Mouse (Mus musculus): ENCODE data around the gene Ank3.

GRCm38 (mm10) chr10:69832241-69832640 is 433.7 kb downstream of the Ank3 start:
- TF ChIP-seq CTCF (IDR thresholded peaks at IDR 0.05; ENCODE audit: extremely low read depth, insufficient read length, insufficient replicate concordance, low read depth, low read length) (no peak), POLR2A (IDR thresholded peaks at IDR 0.05; ENCODE audit: low read depth, low read length) (no peak)
